Mouse (Mus musculus) granulocyte monocyte progenitor cell, adult 5-6 weeks (primary cell): ENCODE measurements around the gene Cdk15. TPM values are rescaled to one million over a fixed set of nuclear protein-coding genes. Genes with fewer than 3 reads are reported as not detected.

Experiments used
- ATAC-seq: replicated peaks from 2 replicates; pipeline ENCODE4 v1.8.0; 2016; ENCODE audit warnings: mild to moderate bottlenecking, moderate TSS enrichment, inconsistent platforms; ENCODE audit not compliant: poor library complexity, severe bottlenecking
- total RNA-seq, 2 experiments: library from RNA; stranded (forward) in 1 of 2; stranded (reverse) in 1 of 2; fragments of 200-712, 200-1000 nt in 1 of 2; fragments of >200 nt in 1 of 2; fragmentation: Nextera tagmentation in 1 of 2; gene quantifications; 2 replicates each; pipeline ENCODE4 v1.2.3; 2014 to 2017

Gene Cdk15
- total RNA-seq, 2 experiments from 2014 or later = not detected

DNA sequence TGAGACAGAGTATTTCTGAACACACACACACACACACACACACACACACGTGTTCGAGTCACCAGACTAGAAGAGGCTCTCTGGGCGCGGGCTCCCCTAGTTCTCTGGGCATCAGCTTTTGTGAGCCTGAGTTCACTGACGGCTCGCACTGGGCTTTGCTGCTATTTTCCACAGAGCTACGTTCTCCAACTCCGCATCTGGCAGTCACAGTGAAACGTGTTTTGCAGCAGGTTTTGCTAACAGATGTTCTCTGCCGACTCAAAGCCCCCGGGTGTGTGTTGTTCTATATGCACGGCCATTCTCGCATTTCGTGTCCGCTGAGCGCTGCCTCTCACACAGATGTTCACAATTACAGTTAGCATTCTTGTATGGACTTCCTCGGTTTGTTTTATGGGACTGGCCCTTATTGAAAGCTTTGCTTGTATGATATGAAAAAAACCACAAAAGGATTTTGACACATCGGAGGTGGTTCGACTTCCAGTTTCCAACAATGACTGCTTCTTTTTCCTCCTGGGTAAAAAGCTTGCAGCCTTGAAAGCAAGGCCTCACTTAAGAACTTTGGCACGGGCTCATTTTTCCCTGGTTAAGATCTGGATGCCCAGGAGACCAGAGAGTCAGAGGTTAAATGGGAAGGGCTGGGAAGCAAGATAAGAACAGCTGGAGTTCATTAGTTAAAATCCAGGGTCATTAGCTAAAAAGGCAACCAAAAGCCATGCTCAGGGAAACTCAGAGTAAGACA, 13.4 kb downstream of the Cdk15 start:
- no peak for ATAC-seq

DNA sequence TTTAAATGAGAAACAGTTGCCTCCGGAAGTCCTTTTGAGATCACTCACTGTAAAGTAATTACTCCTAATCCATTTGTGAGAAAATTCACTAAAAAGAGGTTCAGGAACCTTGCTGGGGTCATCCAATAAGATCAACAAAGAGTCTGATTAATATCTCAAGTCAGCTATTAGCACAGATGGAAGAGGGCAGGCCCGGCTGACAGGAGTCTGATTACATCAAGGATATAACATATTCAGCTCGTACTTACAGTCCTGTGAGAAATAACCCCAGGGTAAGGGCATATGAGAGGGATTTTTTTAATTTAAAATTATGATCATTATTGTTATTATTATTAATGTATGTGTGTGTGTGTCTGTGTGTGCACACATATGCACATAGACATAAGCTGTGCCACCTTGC, 15.5 kb downstream of the Cdk15 start:
- ATAC-seq = no peak

DNA sequence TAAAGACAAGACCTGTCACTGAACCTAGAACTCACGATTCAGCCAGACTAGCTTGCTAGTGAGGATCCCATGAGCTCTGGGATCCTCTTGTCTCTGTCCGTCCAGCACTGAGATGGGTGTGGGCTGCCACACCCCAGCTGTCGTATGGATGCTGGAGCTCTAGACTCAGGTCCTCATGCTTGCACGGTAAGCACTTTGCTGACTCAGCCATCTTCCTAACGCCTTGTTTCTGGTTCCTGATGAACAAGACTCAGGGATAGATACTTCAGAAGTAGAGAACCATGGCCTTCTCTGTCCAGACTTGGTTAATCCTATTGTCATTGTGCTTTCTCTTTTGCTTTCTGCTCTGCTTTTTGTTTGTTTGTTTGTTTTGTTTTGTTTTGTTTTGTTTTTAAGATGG, 29.2 kb downstream of the Cdk15 start:
- ATAC-seq = no peak

DNA sequence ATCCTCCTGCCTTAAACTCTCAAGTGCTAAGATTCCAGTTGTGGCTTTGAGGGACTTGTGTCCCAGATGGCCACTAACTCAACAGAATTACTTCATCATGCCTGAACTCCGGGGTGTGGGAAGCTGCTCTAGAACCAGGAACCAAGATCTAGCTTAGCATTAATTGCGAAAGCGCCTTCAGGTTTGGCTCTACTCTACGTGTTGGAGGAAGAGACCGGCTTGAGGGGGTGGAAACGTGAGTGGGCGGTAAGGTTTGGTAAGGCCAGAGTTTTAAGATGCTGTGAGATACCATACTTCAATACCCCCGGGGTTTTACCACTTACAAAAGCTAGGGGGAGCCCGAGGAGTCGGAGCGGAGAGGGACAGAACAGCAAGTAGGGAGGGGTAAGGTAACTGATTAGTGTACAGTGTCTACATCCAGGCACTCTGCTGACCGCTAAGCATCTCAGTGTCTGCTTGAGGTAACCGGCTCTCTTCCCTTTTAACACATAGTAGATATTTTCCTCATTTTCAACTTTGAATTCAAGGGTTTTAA, 29.7 kb downstream of the Cdk15 start:
- peak; percentile 33 for ATAC-seq

- no peak for ATAC-seq
Measured at GRCm38 (mm10) chr1:59287733-59288132, 31.0 kb downstream of the Cdk15 start.

- ATAC-seq = no peak
Measured at GRCm38 (mm10) chr1:59291652-59292051, 34.9 kb downstream of the Cdk15 start.

GRCm38 (mm10) chr1:59295769-59296168, 39.1 kb downstream of the Cdk15 start:
- no peak for ATAC-seq

- ATAC-seq = no peak
Measured at GRCm38 (mm10) chr1:59297167-59297566, 40.5 kb downstream of the Cdk15 start.

- no peak for ATAC-seq
Measured at GRCm38 (mm10) chr1:59298491-59299090, 41.9 kb downstream of the Cdk15 start.

DNA sequence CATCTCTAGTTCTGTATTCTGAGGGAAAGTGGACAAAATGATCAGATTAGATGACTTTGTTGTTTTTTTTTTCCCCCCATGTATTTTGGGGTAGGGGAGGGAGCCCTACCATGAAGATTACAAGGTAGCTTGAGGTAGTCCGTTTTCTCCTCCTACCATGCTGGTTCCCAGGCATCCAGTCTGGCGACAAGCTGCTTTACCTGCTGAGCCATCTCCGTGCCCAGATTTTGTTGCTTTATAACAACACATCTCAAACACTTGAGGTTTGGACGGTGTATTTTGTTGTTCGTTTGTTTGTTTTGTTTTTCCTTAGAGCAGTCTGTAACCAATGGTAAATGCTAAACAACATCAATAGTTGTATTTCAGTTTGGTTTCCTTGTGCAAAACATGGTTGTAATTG, 50.6 kb downstream of the Cdk15 start:
- no peak for ATAC-seq

- ATAC-seq = no peak
Measured at GRCm38 (mm10) chr1:59311292-59311885, 54.7 kb downstream of the Cdk15 start.

DNA sequence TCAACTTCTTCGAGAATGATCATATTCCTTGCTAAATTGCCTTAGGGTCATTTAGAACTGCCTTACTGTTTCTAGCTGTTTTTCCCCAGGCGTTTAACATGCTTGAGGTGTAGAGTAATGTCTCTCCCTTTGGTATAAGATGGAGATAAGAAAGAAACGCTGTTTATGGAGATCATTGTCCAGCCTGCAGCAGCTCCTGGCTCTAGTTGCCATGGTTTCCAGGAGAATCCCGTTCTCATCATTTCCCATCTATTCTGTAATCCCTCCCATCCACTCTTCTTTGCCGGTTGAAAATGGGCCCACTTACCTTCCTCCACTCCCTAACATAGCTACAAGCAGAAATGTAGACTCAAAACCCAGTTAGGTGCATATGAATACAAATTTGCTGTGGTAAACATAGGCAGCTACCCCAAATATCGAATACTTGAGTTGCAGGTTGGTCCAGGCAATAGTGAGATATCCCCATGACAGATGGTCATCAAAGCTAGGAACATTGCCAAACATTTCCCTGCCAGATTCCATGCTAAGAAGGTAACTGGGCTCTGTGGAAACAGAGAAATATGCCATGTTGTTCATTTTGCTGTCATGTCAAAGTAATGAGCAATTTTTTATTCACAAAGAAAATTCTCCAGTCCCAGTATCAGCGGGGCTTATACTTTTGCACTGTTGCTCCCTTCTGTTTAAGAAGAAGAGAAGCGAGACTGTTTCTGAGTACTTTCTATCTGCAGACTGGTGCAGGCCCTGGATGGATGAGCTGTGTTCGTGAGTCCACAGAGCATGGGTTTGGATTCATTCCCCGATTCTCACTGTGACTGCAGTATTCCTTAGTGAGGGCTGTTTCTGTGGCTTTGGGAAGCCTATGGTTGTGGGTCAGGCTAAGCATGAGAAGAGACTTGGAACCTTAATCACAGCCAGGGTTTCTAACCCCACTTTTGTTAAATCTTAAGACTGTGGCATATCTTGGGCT, 55.8 kb downstream of the Cdk15 start:
- ATAC-seq = no peak

DNA sequence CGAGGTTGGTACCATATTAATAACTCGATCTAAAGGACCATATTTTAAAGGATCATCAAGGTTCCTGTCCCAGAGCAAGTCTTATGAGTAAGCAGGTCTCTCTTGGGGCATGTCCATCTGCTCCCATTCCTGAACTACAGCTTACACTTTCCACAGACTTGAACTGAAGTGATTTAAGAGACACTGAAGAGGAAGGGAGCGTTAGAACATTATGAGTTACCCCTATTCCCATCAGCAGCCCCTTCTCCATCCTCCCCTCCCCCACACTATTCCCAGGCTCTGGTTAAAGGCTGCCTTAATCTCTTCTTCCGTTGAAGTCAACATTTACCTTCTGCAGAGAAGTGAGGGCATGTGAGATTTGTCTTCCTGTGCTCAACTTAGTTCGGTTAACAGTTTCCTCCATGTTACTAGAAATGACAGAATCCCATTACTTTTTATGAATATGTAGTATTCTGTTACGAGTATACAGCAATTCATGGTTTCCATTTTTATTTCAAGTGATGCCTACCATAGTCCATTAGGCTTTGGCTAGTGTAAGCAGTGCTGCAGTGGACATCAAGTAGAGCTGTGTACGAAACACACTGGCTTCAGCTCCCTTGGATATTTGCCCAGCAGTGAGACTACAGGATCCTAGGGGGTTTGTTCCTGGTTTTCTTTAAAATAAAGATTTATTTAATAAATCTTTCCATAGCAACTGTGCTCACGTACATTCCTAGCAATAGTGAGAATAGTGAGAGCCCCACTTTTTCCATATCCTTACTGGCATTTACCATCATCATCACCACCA, 56.6 kb downstream of the Cdk15 start:
- no peak for ATAC-seq

GRCm38 (mm10) chr1:59315057-59315807, 58.5 kb downstream of the Cdk15 start:
- no peak for ATAC-seq

GRCm38 (mm10) chr1:59316031-59316385, 59.3 kb downstream of the Cdk15 start:
- ATAC-seq = peak; percentile 88

DNA sequence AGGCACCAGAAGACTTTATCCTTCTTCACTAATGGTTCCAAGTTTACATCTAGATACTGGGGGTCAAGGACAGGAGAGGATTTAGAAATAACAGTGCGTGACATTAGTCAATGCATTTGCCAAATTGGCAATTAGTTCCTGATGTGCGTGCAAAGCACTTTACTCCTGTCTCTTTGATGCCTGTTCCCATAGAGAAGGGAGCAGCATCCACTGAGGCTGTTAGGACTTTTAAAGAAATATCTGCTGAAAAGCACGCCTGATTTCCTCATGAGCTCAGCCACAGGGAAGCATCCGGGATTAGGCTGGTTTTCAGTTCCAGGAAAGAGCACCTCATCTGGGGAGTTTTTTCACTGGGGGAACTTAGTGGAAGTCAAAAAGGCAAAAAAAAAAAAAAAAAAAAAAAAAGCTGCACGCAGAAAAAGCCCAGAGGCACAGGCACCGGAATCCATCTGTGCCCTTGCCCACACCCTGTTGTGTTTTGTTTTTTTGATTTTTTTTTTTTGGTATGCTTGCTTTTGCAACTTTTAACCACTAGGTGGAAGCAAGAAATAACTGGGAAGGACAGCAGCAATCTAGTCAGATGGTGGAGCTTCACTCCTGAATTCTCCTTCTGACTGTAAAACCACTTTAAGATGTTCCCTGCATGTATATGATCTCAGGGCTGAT, 59.8 kb downstream of the Cdk15 start:
- peak; percentile 66 for ATAC-seq

- ATAC-seq = no peak
Measured at GRCm38 (mm10) chr1:59317397-59317796, 60.7 kb downstream of the Cdk15 start.

DNA sequence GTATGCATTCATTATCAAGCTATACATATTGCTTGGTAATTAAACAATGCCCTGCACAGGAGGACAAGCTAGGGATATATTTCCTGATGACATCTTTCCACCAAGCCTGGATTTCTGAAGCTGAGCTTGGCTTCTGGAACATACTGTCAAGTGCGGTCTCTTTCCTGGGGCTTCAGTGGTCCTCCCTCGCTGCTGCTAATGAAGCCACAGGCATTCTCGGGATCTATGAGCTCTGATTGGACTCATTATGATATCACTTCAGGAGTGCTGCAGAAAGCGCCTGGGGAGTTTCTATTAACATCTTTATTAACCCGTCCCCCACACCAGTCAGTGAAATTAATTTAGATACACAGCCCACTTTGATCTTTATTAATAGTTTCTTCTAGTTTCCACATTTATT, 62.2 kb downstream of the Cdk15 start:
- ATAC-seq = no peak
